Mouse (Mus musculus) subcutaneous adipose tissue, adult 2 months (tissue): Measurements from ENCODE around the gene 9430097D07Rik. TPM values are rescaled to one million over a fixed set of nuclear protein-coding genes. Genes with fewer than 3 reads are reported as not detected.

Experiments used
- polyA plus RNA-seq: library from polyadenylated mRNA; depleted of rRNA; stranded (reverse); fragments of >200 nt; gene quantifications from 2 replicates; pipeline ENCODE4 v1.2.3, GENCODE M21; 2012; ENCODE audit warnings: low replicate concordance; rRNA removed

The 9430097D07Rik gene
- not detected in 2 replicates for polyA plus RNA-seq

DNA sequence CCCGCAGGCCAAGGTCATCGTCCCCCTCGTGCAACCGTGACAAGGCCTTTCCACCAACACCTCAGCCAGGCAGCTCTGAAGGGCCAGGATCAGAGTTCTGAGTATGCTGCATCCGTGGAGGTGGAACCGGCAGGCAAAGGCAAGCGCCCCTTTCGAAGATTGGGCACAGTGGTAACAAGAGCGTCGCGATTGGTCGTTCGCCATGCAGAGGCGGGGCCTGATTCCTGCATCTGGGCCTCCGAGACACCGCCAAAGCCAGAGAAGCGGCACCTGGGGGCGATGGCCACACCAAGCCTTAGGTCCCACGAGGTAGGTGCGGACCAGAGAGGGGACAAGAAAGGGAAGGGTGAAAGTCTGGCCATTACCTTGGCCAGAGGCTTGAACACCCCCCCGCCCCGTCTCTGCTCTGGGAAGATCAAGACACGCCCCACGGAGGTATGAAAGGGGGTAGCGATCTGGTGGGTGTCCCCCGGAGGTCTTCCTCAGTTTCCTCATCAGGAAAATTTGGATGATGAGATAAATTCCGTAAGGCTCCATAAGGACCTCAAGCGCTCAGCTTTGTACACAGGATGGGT, at the start of gene 9430097D07Rik:
9430097D07Rik (minus strand) TSS at position 99 of the 575 bp plus-strand sequence.

DNA sequence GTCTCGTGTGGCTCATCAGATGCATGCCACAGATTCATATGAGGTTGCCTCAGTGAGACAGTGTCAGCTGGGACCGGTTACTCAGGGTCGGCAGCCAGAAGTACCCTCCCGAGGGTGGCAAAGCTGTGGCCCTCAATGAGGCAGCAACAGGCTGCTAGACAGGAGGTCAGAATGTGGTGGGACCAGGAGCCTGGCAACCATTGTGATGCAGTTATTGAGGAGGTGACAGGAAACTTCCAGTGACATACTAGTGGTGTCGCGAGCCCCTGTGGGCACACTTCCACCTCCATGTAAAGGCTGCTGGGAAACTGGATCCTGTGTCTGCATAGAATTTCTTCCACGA, 46.0 kb upstream of the 9430097D07Rik start, which contains the start of gene Ak1:
Ak1 (plus strand) TSS at position 242 of the 343 bp plus-strand sequence.

DNA sequence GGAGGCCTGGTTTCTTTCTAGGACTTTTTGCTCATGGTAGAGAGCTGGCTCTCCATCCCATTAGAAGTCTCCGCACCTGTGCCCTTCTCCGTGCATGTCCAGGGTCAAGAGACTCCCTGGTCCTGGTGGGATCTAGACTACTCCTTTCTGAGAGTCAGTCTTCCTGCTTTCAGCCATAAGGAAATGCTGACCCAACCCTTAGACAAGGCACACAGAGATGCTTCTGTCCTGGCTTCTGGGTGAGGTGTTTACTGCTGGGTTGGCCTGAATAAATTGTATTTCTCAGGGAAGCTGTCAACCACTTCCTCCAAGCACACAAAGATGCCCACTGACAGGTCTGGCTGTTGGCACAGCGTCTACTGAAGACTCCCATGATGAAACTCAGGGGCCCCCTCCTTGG, 23.9 kb upstream of the 9430097D07Rik start, which contains the start of gene St6galnac6:
St6galnac6 (plus strand) TSS at position 301 of the 400 bp plus-strand sequence.

DNA sequence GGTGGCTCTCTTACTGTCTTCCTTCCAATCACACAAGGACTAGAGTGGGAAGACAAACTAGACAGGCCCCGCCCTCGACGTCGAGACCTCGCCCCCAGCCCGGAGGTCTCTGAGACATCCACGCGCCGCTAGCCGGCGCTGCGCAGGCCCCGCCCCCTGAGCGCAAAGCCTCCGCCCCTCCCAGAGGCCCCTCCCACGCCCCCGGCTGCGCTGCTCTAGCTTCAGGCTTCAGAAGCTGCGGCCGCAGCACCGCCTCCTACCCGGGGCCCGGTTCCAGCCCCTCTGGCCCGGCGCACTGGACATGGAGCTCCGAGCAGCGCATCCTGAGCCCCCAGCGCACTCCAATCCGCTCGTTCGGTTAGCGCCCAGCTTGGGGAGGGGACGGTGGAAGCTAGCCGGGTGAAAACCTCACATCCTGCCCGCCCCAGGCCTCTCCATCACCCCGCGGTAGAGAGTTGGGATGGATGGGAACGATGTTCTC, 11.4 kb upstream of the 9430097D07Rik start, which contains the start of gene St6galnac4:
St6galnac4 (plus strand) TSS at position 225 of the 481 bp plus-strand sequence.

DNA sequence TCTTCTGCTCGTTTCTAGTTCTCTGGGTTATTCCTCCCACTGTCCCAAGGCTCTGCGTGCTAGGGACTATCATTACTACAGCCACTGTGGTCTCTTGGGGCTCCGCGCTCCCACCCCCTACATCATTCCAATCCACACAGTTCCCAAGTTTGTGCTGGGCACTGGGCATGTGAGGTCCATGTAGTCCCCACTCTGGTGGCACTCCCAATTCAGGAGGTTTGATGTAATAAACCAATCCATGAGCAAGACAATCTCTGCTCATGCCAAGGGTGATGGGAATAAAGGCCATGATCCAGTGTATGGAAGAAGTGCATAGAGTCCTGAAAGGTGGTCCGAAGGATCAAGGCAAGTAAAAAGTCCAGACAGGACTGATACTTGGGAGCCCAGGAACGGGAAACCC, 987 bp downstream of the 9430097D07Rik start, which contains the start of gene Pip5kl1:
Pip5kl1 (plus strand) TSS at position 301 of the 400 bp plus-strand sequence.

DNA sequence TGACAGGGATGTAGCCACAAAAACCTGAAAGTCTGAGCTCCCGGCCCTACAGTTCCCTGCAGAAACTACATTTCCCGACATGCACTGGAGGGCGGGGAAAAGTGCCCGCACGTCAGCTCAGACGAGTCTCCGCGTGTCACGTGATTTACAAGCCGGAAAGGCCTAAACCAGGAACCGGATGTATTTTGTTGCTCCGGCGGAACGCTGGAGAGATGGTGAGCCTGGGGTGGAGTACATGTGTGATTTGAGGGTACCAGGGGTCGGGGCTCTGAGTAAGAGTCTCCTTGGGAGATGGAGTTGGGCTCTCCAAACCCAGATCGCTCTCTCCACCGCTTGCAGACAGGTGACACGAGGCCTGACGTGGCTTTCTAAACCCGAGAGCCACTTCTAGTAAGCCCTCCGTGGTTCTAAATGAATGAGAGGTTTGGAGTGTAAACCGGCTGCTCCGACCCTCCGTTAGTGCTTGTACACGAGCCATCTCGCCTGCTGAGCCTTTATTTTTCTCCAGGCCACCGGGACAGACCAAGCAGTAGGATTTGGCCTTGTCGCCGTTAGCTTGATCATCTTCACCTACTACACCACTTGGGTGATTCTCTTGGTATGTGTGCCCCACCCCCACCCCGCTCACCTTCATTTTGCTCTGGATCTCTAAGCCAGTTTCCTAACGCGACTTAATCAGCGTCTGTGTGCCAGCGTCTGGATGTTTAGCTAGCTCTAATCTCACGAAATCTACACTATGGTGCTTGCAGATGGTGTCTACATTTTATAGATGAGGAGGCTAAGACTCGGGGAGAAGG, 4.6 kb downstream of the 9430097D07Rik start, which contains the start of gene Dpm2:
Dpm2 (plus strand) TSS at position 161 of the 797 bp plus-strand sequence.

DNA sequence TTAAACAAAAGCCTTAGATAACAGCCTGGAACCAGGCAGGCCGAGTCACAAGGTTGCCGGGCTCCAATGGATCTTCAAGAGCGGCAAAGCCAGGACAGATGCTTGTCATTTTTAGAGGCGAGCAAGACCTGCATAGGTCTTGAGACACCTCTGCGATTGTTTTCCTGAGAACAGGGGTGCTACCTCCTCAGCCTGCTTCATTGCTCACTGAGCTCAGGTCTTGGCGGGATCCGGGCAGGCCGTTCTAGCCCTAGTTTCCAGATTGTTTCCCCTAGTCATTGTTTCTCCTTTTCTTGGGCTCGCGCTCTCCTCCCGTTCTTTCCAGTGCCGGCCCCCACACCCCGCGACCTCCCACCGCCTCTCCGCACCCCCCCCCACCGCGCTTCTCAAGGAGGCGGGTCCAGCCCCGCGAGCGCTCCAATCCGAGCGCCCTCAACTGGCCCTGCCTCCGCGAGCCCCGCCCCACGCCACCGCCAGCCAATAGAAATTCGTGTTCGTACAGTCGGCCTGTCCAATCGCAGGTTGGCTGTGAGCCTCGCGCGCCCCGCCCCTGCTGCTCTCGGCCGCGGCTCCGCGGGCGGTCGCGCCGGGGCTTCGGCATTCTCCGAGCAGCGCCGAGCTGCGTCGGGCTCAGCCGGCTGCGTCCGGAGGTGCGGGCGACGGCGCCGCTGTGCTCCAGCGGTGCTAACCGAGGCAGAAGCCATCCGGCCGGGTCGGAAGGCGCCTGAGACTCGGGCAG, 40.6 kb downstream of the 9430097D07Rik start, which contains the start of gene Fam102a:
Fam102a (plus strand) TSS at position 600 of the 739 bp plus-strand sequence.

Other genes starting within 250 kb of the 9430097D07Rik start
- gene Ciz1, start 223.4 kb downstream of the 9430097D07Rik start, polyA plus RNA-seq: 143 and 268 TPM in 2 replicates
- gene Dnm1, start 222.3 kb downstream of the 9430097D07Rik start, polyA plus RNA-seq: 103 and 122 TPM in 2 replicates
- gene 1110008P14Rik, start 193.7 kb downstream of the 9430097D07Rik start, polyA plus RNA-seq: 234 and 382 TPM in 2 replicates
- 10.4 and 44.7 TPM in 2 replicates for gene Lcn2, start 187.4 kb downstream of the 9430097D07Rik start, polyA plus RNA-seq
- 66.6 and 71.5 TPM in 2 replicates for gene Ptges2, start 179.8 kb downstream of the 9430097D07Rik start, polyA plus RNA-seq
- gene Naif1, start 125.2 kb downstream of the 9430097D07Rik start, polyA plus RNA-seq: 5.9 and 6.3 TPM in 2 replicates
- gene Slc25a25, start 124.2 kb downstream of the 9430097D07Rik start, polyA plus RNA-seq: 28.3 and 41.7 TPM in 2 replicates
- gene Fam102a, start 40.4 kb downstream of the 9430097D07Rik start, polyA plus RNA-seq: 12.0 and 27.3 TPM in 2 replicates
- 162 and 185 TPM in 2 replicates for gene Dpm2, start 4.8 kb downstream of the 9430097D07Rik start, polyA plus RNA-seq
- gene Pip5kl1, start 887 bp downstream of the 9430097D07Rik start, polyA plus RNA-seq: not detected in 2 replicates
- gene St6galnac4, start 11.4 kb upstream of the 9430097D07Rik start, polyA plus RNA-seq: 22.6 and 43.4 TPM in 2 replicates
- 50.7 and 103 TPM in 2 replicates for gene St6galnac6, start 24.0 kb upstream of the 9430097D07Rik start, polyA plus RNA-seq
- gene Ak1, start 46.1 kb upstream of the 9430097D07Rik start, polyA plus RNA-seq: 30.5 and 36.0 TPM in 2 replicates
- gene Eng, start 70.9 kb upstream of the 9430097D07Rik start, polyA plus RNA-seq: 204 and 298 TPM in 2 replicates
- gene Fpgs, start 128.5 kb upstream of the 9430097D07Rik start, polyA plus RNA-seq: 28.4 and 91.8 TPM in 2 replicates
- gene Cdk9, start 137.4 kb upstream of the 9430097D07Rik start, polyA plus RNA-seq: 130 and 164 TPM in 2 replicates
- 43.4 and 100 TPM in 2 replicates for gene Sh2d3c, start 145.4 kb upstream of the 9430097D07Rik start, polyA plus RNA-seq
- gene 6330409D20Rik, start 165.3 kb upstream of the 9430097D07Rik start, polyA plus RNA-seq: 0.17 TPM in 1 of 2 replicates, not detected in the other
- gene Tor2a, start 181.6 kb upstream of the 9430097D07Rik start, polyA plus RNA-seq: 56.9 and 93.4 TPM in 2 replicates
- gene Ttc16, start 199.9 kb upstream of the 9430097D07Rik start, polyA plus RNA-seq: 0.39 and 1.1 TPM in 2 replicates
- 8.3 and 13.3 TPM in 2 replicates for gene Ptrh1, start 200.1 kb upstream of the 9430097D07Rik start, polyA plus RNA-seq
- 0.06 and 0.13 TPM in 2 replicates for gene Cfap157, start 208.7 kb upstream of the 9430097D07Rik start, polyA plus RNA-seq